Mouse (Mus musculus) left cerebral cortex, postnatal 10 days (tissue): Measurements from ENCODE around the gene Dnajc17. TPM values are rescaled to one million over a fixed set of nuclear protein-coding genes. Genes with fewer than 3 reads are reported as not detected.

Experiments
- DNase-seq, 2 experiments: peaks; one replicate each; pipeline ENCODE4 v3.0.0; 2021 to 2022; ENCODE audit warnings: low spot score in 2 of 2, mixed read lengths in 1 of 2; ENCODE audit errors: extremely low spot score in 1 of 2
- intact Hi-C: fragments of 180-260 bp; cut with DNase I; formaldehyde crosslinking; loops from one replicate; pipeline ENCODE4 v1.15.1; 2025
- total RNA-seq, 2 experiments: library from RNA; stranded (reverse); gene quantifications; 2 replicates each; pipeline ENCODE4 v1.2.3; 2021

Dnajc17 gene
- total RNA-seq, 2 experiments from 2014 or later, result 18.0 to 19.1 TPM

- no peak for DNase-seq
- intact Hi-C loops, result no loop called here
Observed at GRCm38 (mm10) chr2:119170282-119170681, 38.3 kb downstream of the Dnajc17 start.

GRCm38 (mm10) chr2:119167866-119168256, 40.7 kb downstream of the Dnajc17 start:
- intact Hi-C loops, result no loop called here

GRCm38 (mm10) chr2:119166901-119167865, 41.4 kb downstream of the Dnajc17 start, which contains the start of gene Gchfr:
Gene Gchfr, plus strand, starts transcription at chr2:119167773.
- peak in 1 of 2 experiments; percentile 72 for DNase-seq
- intact Hi-C loops, result no loop called here

More at GRCm38 (mm10) chr2:119167866-119168256, 40.7 kb downstream of the Dnajc17 start:
- DNase-seq, result no peak

GRCm38 (mm10) chr2:119165401-119165800, 43.2 kb downstream of the Dnajc17 start:
- no peak for DNase-seq
- intact Hi-C loops, result no loop called here

GRCm38 (mm10) chr2:119163999-119164398, 44.6 kb downstream of the Dnajc17 start:
- intact Hi-C loops, result no loop called here
- no peak for DNase-seq

- intact Hi-C loops, result no loop called here
- no peak for DNase-seq
Observed at GRCm38 (mm10) chr2:119163135-119163534, 45.5 kb downstream of the Dnajc17 start.

GRCm38 (mm10) chr2:119161247-119161646, 47.3 kb downstream of the Dnajc17 start:
- intact Hi-C loops, result no loop called here
- DNase-seq, result no peak

- intact Hi-C loops, result loop anchor here (2.0 kb wide), 1 partner anchor 31 kb away; no protein-coding TSS in a partner anchor
- DNase-seq, result no peak
Observed at GRCm38 (mm10) chr2:119157836-119158235, 50.8 kb downstream of the Dnajc17 start.

- intact Hi-C loops, result loop anchor here (2.0 kb wide), 1 partner anchor 32 kb away; no protein-coding TSS in a partner anchor
- peak; percentile 96 to 97 for DNase-seq
Observed at GRCm38 (mm10) chr2:119156681-119157572, 51.7 kb downstream of the Dnajc17 start, which contains the start of gene Rmdn3. Gene Rmdn3, minus strand, starts transcription at chr2:119157034.

GRCm38 (mm10) chr2:119156081-119156680, 52.4 kb downstream of the Dnajc17 start:
- intact Hi-C loops, result loop anchor here (2.0 kb wide), 1 partner anchor 33 kb away; no protein-coding TSS in a partner anchor
- no peak for DNase-seq

- intact Hi-C loops, result no loop called here
- no peak for DNase-seq
Observed at GRCm38 (mm10) chr2:119155388-119155787, 53.2 kb downstream of the Dnajc17 start.

- intact Hi-C loops, result no loop called here
- no peak for DNase-seq
Observed at GRCm38 (mm10) chr2:119154683-119155082, 53.9 kb downstream of the Dnajc17 start.

GRCm38 (mm10) chr2:119152255-119152654, 56.3 kb downstream of the Dnajc17 start:
- intact Hi-C loops, result no loop called here
- no peak for DNase-seq

- intact Hi-C loops, result loop anchor here (10.0 kb wide), 1 partner anchor 277 kb away; no protein-coding TSS in a partner anchor
- no peak for DNase-seq
Observed at GRCm38 (mm10) chr2:119147775-119148174, 60.8 kb downstream of the Dnajc17 start.

GRCm38 (mm10) chr2:119147160-119147678, 61.4 kb downstream of the Dnajc17 start:
- intact Hi-C loops, result loop anchor here (10.0 kb wide), 1 partner anchor 278 kb away; no protein-coding TSS in a partner anchor
- DNase-seq, result no peak

GRCm38 (mm10) chr2:119146435-119146834, 62.2 kb downstream of the Dnajc17 start:
- DNase-seq, result no peak
- intact Hi-C loops, result loop anchor here (10.0 kb wide), 1 partner anchor 278 kb away; no protein-coding TSS in a partner anchor

GRCm38 (mm10) chr2:119145199-119145598, 63.4 kb downstream of the Dnajc17 start:
- intact Hi-C loops, result loop anchor here (10.0 kb wide), 1 partner anchor 280 kb away; no protein-coding TSS in a partner anchor
- no peak for DNase-seq

- DNase-seq, result no peak
- intact Hi-C loops, result no loop called here
Observed at GRCm38 (mm10) chr2:119136346-119136898, 72.2 kb downstream of the Dnajc17 start.
